ENCODE assay signal across 8 mouse cellular contexts in genomic region chr2:167565682-167566081, GRCm38 (mm10). TPM values are rescaled to one million over a fixed set of nuclear protein-coding genes. Genes with fewer than 3 reads are reported as not detected.
DNase-seq lines count a peak whose midpoint lies in the region; ATAC-seq lines count a peak whose summit lies in the region.

No protein-coding gene starts in this region.

- H3K4me1 ChIP-seq in heart, embryonic 11.5 days (ENCODE audit: control insufficient read depth, insufficient read depth, low read length), result peaks cover 34% of the 10 kb centered on the region
- peaks cover 34% of the 10 kb centered on the region for H3K4me1 ChIP-seq in kidney, embryonic 14.5 days (ENCODE audit: control insufficient read depth, insufficient read depth, low read length)

- peak; percentile 54 to 58 for DNase-seq in spleen, postnatal 36 days (ENCODE audit: low spot score in 2 of 2)
- no peak for DNase-seq in spleen, postnatal 4 days (ENCODE audit: low spot score in 2 of 2)
- peak; percentile 57 to 78 for DNase-seq in lung, postnatal 4 days
- no peak for DNase-seq in testis, postnatal 14 days (ENCODE audit: low spot score)
- DNase-seq in layer of hippocampus, adult 11-12 months (ENCODE audit: low spot score), result no peak
- DNase-seq in layer of hippocampus, adult 8-10 months (ENCODE audit: low spot score in 2 of 2), result no peak

- peak overlapping the region; percentile 34; the same call in 1 of the 2 replicates for H3K9ac ChIP-seq in heart, embryonic 11.5 days (ENCODE audit: low read depth, low read length)
- H3K9ac ChIP-seq in kidney, embryonic 14.5 days (ENCODE audit: low read depth, low read length), result peak overlapping the region; percentile 44

- H3K9me3 ChIP-seq in heart, embryonic 11.5 days (replicated peaks; ENCODE audit: control insufficient read depth, low read length), result no peaks in the 10 kb centered on the region
- no peaks in the 10 kb centered on the region for H3K9me3 ChIP-seq in kidney, embryonic 14.5 days (ENCODE audit: control insufficient read depth, low read length)

- H3K36me3 ChIP-seq in heart, embryonic 11.5 days (ENCODE audit: control insufficient read depth, insufficient read depth, low read length), result no peaks in the 10 kb centered on the region
- H3K36me3 ChIP-seq in kidney, embryonic 14.5 days (ENCODE audit: control insufficient read depth, insufficient read depth, low read length), result no peaks in the 10 kb centered on the region

- H3K4me3 ChIP-seq in heart, embryonic 11.5 days (ENCODE audit: low read depth, low read length), result no peak overlapping the region
- 0 out of 2 replicates have a peak overlapping the region, but pooled peaks have one; percentile 11 for H3K4me3 ChIP-seq in kidney, embryonic 14.5 days (ENCODE audit: low read length)

- peak overlapping the region; percentile 78 for H3K27ac ChIP-seq in heart, embryonic 11.5 days (ENCODE audit: low read depth, low read length)
- H3K27ac ChIP-seq in kidney, embryonic 14.5 days (ENCODE audit: low read depth, low read length), result peak overlapping the region; percentile 84; the same call in 1 of the 2 replicates

- 9% methylated on average over 19 of the region's 19 CpGs for WGBS in heart, embryonic 11.5 days (ENCODE audit: insufficient replicate concordance)
- WGBS in kidney, embryonic 14.5 days, result 8% methylated on average over 19 of the region's 19 CpGs

- ATAC-seq in heart, embryonic 11.5 days (replicated peaks; ENCODE audit: insufficient number of reproducible peaks, low FRiP score, low TSS enrichment), result no peak
- peak; percentile 63 for ATAC-seq in kidney, embryonic 14.5 days (ENCODE audit: low FRiP score, low TSS enrichment)

- 0 out of 2 replicates have a peak, but pooled peaks cover 2% of the 10 kb centered on the region for H3K27me3 ChIP-seq in heart, embryonic 11.5 days (ENCODE audit: control insufficient read depth, insufficient read depth, low read length)
- no peaks in the 10 kb centered on the region for H3K27me3 ChIP-seq in kidney, embryonic 14.5 days (ENCODE audit: control insufficient read depth, insufficient read depth, low read length)

- H3K4me2 ChIP-seq in heart, embryonic 11.5 days, result peak overlapping the region; percentile 50
- peak overlapping the region; percentile 24; the same call in 1 of the 2 replicates for H3K4me2 ChIP-seq in kidney, embryonic 14.5 days (replicated peaks; ENCODE audit: low read depth, low read length)

RNA-seq across cellular contexts. Expression of gene Snai1, which starts 27.7 kb away (rescaled TPM):
- polyA plus RNA-seq in heart, embryonic 11.5 days (2014; fragmentation: Nextera tagmentation; extraction: Ambion mirVana), result 21.1 and 23.1 TPM in 2 replicates
- polyA plus RNA-seq in kidney, embryonic 14.5 days (2014; fragmentation: Nextera tagmentation; extraction: Ambion mirVana), result 40.4 and 40.8 TPM in 2 replicates
- 1 to 10 TPM in 1 of 4 experiments, under 1 TPM in 3; 0.28 to 1.1 (median 0.53) TPM for total RNA-seq in layer of hippocampus, adult 8-10 months (2022)

Comparison
In these comparisons a context has a peak if more than half of its experiments do, and no peak if none do; other contexts are left out.
1. DNase-seq: peak in spleen, postnatal 36 days (2 of 2) and lung, postnatal 4 days (2 of 2); none in spleen, postnatal 4 days (0 of 2), testis, postnatal 14 days (single experiment), layer of hippocampus, adult 11-12 months (single experiment) and layer of hippocampus, adult 8-10 months (0 of 2).